Mouse (Mus musculus) embryonic facial prominence, embryonic 14.5 days (tissue): ENCODE data around the gene Kif3c. TPM values are rescaled to one million over a fixed set of nuclear protein-coding genes. Genes with fewer than 3 reads are reported as not detected.

Source experiments
- ATAC-seq: fragments of 200-750 bp; cut with Nextera tagmentation; 2 replicates; pipeline ENCODE4 v1.8.0; 2017; ENCODE audit warnings: low read depth, moderate number of reproducible peaks, moderate TSS enrichment
- DNase-seq: peaks from one replicate; pipeline ENCODE4 v3.0.0-alpha.2; 2015; ENCODE audit warnings: low spot score
- H3K27ac ChIP-seq: fragments of 300-500 bp; sonication (generic); replicated peaks from 2 replicates; pipeline ENCODE4 v1.5.1; 2014; ENCODE audit warnings: low read depth, mild to moderate bottlenecking, low read length, moderate library complexity
- H3K27me3 ChIP-seq: fragments of 300-500 bp; sonication (generic); replicated peaks from 2 replicates; pipeline ENCODE4 v1.6.1; 2014; ENCODE audit warnings: low read length; ENCODE audit not compliant: control insufficient read depth, insufficient read depth
- H3K36me3 ChIP-seq: fragments of 300-500 bp; sonication (generic); 2 replicates; pipeline ENCODE4 v1.6.1; 2014; ENCODE audit warnings: low read length, mixed read lengths; ENCODE audit not compliant: control insufficient read depth, insufficient read depth
- H3K4me1 ChIP-seq: fragments of 300-500 bp; sonication (generic); 2 replicates; pipeline ENCODE4 v1.6.1; 2014; ENCODE audit warnings: antibody characterized with exemption, low read length; ENCODE audit not compliant: control insufficient read depth, insufficient read depth
- H3K4me2 ChIP-seq: fragments of 300-500 bp; sonication (generic); 2 replicates; pipeline ENCODE4 v1.6.1; 2014; ENCODE audit warnings: low read depth, mild to moderate bottlenecking, low read length, moderate library complexity, mixed read lengths
- H3K4me3 ChIP-seq: fragments of 300-500 bp; sonication (generic); 2 replicates; pipeline ENCODE4 v1.5.1; 2014; ENCODE audit warnings: low read depth, mild to moderate bottlenecking, low read length
- H3K9ac ChIP-seq: fragments of 300-500 bp; sonication (generic); 2 replicates; pipeline ENCODE4 v1.6.1; 2014; ENCODE audit warnings: low read depth, mild to moderate bottlenecking, low read length, moderate library complexity, mixed read lengths
- H3K9me3 ChIP-seq: fragments of 300-500 bp; sonication (generic); 2 replicates; pipeline ENCODE4 v1.6.1; 2016; ENCODE audit warnings: low read length; ENCODE audit not compliant: control insufficient read depth
- WGBS: fragments of 180-500 bp; shearing (Covaris S2); extraction: QIAGEN DNeasy Blood & Tissue Kit; methylation state at CpG from one replicate; pipeline ENCODE4 v1.1.7; 2014; 5-methylcytosine and 5-hydroxymethylcytosine counted together
- polyA plus RNA-seq: library from polyadenylated mRNA; unstranded; fragments of >200 nt; fragmentation: Nextera tagmentation; extraction: Ambion mirVana; gene quantifications from 2 replicates; pipeline ENCODE4 v1.2.1, GENCODE M21; 2014

The Kif3c gene
- polyA plus RNA-seq, 1 experiment from 2014 or later: 11.1 TPM

- ATAC-seq: peak; percentile 32; the same call in 1 of the 2 replicates
- peaks cover 9% of the 10 kb centered on the region; the same call in 1 of the 2 replicates for H3K9me3 ChIP-seq
- peaks cover 10% of the 10 kb centered on the region; the same call in 1 of the 2 replicates for H3K36me3 ChIP-seq
- H3K9ac ChIP-seq: no peak overlapping the region
- H3K4me1 ChIP-seq: peaks cover 16% of the 10 kb centered on the region
- no peak overlapping the region for H3K4me2 ChIP-seq
- H3K4me3 ChIP-seq: no peak overlapping the region
- no peaks in the 10 kb centered on the region for H3K27me3 ChIP-seq
- peak; percentile 22 for DNase-seq
- 91% methylated on average over 5 of the region's 5 CpGs for WGBS
- peak overlapping the region; percentile 88; the same call in 1 of the 2 replicates for H3K27ac ChIP-seq
Observed at GRCm38 (mm10) chr12:3364076-3364475, 856 bp upstream of the Kif3c start.

- ATAC-seq: peak; percentile 50
- 3% methylated on average over 21 of the region's 31 CpGs for WGBS
Observed at GRCm38 (mm10) chr12:3365449-3366189, 687 bp downstream of the Kif3c start.

GRCm38 (mm10) chr12:3366190-3366956 is 1.4 kb downstream of the Kif3c start:
- 77% methylated on average over 17 of the region's 22 CpGs for WGBS
- Histone ChIP-seq H3K9me3 (peaks cover 9% of the 10 kb centered on the region; the same call in 1 of the 2 replicates), H3K36me3 (peaks cover 14% of the 10 kb centered on the region; the same call in 1 of the 2 replicates), H3K4me3 (peak overlapping the region; percentile 81), H3K4me2 (peak overlapping the region; percentile 95), H3K9ac (peak overlapping the region; percentile 87), H3K27ac (no peak overlapping the region), H3K27me3 (no peaks in the 10 kb centered on the region), H3K4me1 (peaks cover 32% of the 10 kb centered on the region)
- ATAC-seq (no peak), DNase-seq (no peak)

More at GRCm38 (mm10) chr12:3365449-3366189, 687 bp downstream of the Kif3c start:
- Histone ChIP-seq H3K27me3 (no peaks in the 10 kb centered on the region), H3K27ac (peak overlapping the region; percentile 88), H3K9me3 (peaks cover 9% of the 10 kb centered on the region; the same call in 1 of the 2 replicates), H3K4me3 (peak overlapping the region; percentile 81), H3K4me2 (peak overlapping the region; percentile 95), H3K9ac (peak overlapping the region; percentile 87), H3K36me3 (peaks cover 14% of the 10 kb centered on the region; the same call in 1 of the 2 replicates), H3K4me1 (peaks cover 24% of the 10 kb centered on the region)
- peak; percentile 16 for DNase-seq

- Histone ChIP-seq H3K4me2 (no peak overlapping the region; the same call in 1 of the 2 replicates), H3K9ac (no peak overlapping the region), H3K9me3 (peaks cover 9% of the 10 kb centered on the region; the same call in 1 of the 2 replicates), H3K4me3 (no peak overlapping the region), H3K27ac (no peak overlapping the region), H3K36me3 (peaks cover 14% of the 10 kb centered on the region; the same call in 1 of the 2 replicates), H3K27me3 (no peaks in the 10 kb centered on the region), H3K4me1 (peaks cover 33% of the 10 kb centered on the region)
- ATAC-seq (no peak), DNase-seq (no peak)
- WGBS: 96% methylated on average over 14 of the region's 14 CpGs
Observed at GRCm38 (mm10) chr12:3366957-3367260, 2.0 kb downstream of the Kif3c start.

GRCm38 (mm10) chr12:3368771-3369170 is 3.8 kb downstream of the Kif3c start:
- no peak overlapping the region for H3K27ac ChIP-seq
- WGBS: 32% methylated on average over 3 of the region's 3 CpGs
- H3K4me3 ChIP-seq: peak overlapping the region; percentile 11
- no peaks in the 10 kb centered on the region for H3K27me3 ChIP-seq
- H3K4me2 ChIP-seq: peak overlapping the region; percentile 38
- DNase-seq (peak; percentile 15), ATAC-seq (no peak)
- H3K36me3 ChIP-seq: peaks cover 23% of the 10 kb centered on the region
- H3K4me1 ChIP-seq: peaks cover 33% of the 10 kb centered on the region
- H3K9me3 ChIP-seq: peaks cover 9% of the 10 kb centered on the region; the same call in 1 of the 2 replicates
- H3K9ac ChIP-seq: no peak overlapping the region

GRCm38 (mm10) chr12:3370979-3371925 is 6.3 kb downstream of the Kif3c start:
- Histone ChIP-seq H3K4me3 (0 out of 2 replicates have a peak overlapping the region, but pooled peaks have one; percentile 11), H3K27ac (no peak overlapping the region; the same call in 1 of the 2 replicates), H3K9ac (peak overlapping the region; percentile 41), H3K4me1 (peaks cover 27% of the 10 kb centered on the region), H3K4me2 (peak overlapping the region; percentile 44), H3K9me3 (peaks cover 9% of the 10 kb centered on the region; the same call in 1 of the 2 replicates), H3K36me3 (peaks cover 35% of the 10 kb centered on the region), H3K27me3 (no peaks in the 10 kb centered on the region)
- 13% methylated on average over 11 of the region's 11 CpGs for WGBS
- DNase-seq (peak; percentile 13), ATAC-seq (no peak)

GRCm38 (mm10) chr12:3371991-3372390 is 7.1 kb downstream of the Kif3c start:
- Histone ChIP-seq H3K4me1 (peaks cover 25% of the 10 kb centered on the region), H3K36me3 (peaks cover 32% of the 10 kb centered on the region), H3K27ac (no peak overlapping the region), H3K9me3 (peaks cover 4% of the 10 kb centered on the region; the same call in 1 of the 2 replicates), H3K4me3 (no peak overlapping the region), H3K4me2 (no peak overlapping the region), H3K9ac (no peak overlapping the region), H3K27me3 (no peaks in the 10 kb centered on the region)
- 49% methylated on average over 3 of the region's 3 CpGs for WGBS
- ATAC-seq: no peak
- DNase-seq: no peak

GRCm38 (mm10) chr12:3373566-3373965 is 8.6 kb downstream of the Kif3c start:
- Histone ChIP-seq H3K36me3 (peaks cover 24% of the 10 kb centered on the region), H3K4me1 (peaks cover 23% of the 10 kb centered on the region), H3K27me3 (no peaks in the 10 kb centered on the region), H3K4me3 (no peak overlapping the region), H3K27ac (no peak overlapping the region), H3K9ac (no peak overlapping the region), H3K9me3 (no peaks in the 10 kb centered on the region), H3K4me2 (no peak overlapping the region)
- DNase-seq: no peak
- ATAC-seq: no peak
- 90% methylated on average over 6 of the region's 6 CpGs for WGBS
